Mouse (Mus musculus) myocyte (in vitro differentiated cells): ENCODE results near the gene Zfp13. TPM values are rescaled to one million over a fixed set of nuclear protein-coding genes. Genes with fewer than 3 reads are reported as not detected.

Source experiments
- H3K27me3 ChIP-seq: one replicate; pipeline ENCODE4 v1.6.1; 2011; ENCODE audit not compliant: control insufficient read depth, insufficient read depth, insufficient read length
- H3K36me3 ChIP-seq: one replicate; pipeline ENCODE4 v1.6.1; 2011; ENCODE audit not compliant: control insufficient read depth, insufficient read depth
- H3K4me2 ChIP-seq: one replicate; pipeline ENCODE4 v1.6.1; 2011; ENCODE audit warnings: low read depth, control low read depth
- H3K4me3 ChIP-seq: one replicate; pipeline ENCODE4 v1.5.1; 2011; ENCODE audit warnings: mild to moderate bottlenecking, control low read depth, moderate library complexity
- H3K79me2 ChIP-seq: one replicate; pipeline ENCODE4 v1.6.1; 2011; ENCODE audit not compliant: control insufficient read depth, insufficient read depth
- H3ac ChIP-seq: one replicate; pipeline ENCODE4 v1.6.1; 2011; ENCODE audit not compliant: control insufficient read depth, insufficient read length
- CEBPB ChIP-seq: IDR thresholded peaks from 2 replicates; pipeline ENCODE4 v1.6.1; 2011; ENCODE audit warnings: mild to moderate bottlenecking, moderate library complexity; ENCODE audit not compliant: poor library complexity, insufficient read depth, severe bottlenecking
- E2F4 ChIP-seq: IDR thresholded peaks from one replicate; pipeline ENCODE4 v1.6.1; 2011; ENCODE audit warnings: mild to moderate bottlenecking, control low read depth, moderate library complexity; ENCODE audit not compliant: insufficient read depth
- MAX ChIP-seq: IDR thresholded peaks from one replicate; pipeline ENCODE4 v1.6.1; 2011; ENCODE audit warnings: low read depth, mild to moderate bottlenecking, control low read depth
- MYOD1 ChIP-seq, 3 experiments: IDR thresholded peaks; one replicate each; pipeline ENCODE4 v1.6.1; 2011; ENCODE audit warnings: control low read depth in 2 of 3, low read depth in 2 of 3, mild to moderate bottlenecking in 2 of 3, moderate library complexity in 1 of 3; ENCODE audit not compliant: insufficient read length in 2 of 3, control insufficient read depth in 1 of 3
- MYOG ChIP-seq, 3 experiments: IDR thresholded peaks; one replicate each; pipeline ENCODE4 v1.6.1; 2011; ENCODE audit warnings: control low read depth in 2 of 3, low read depth in 2 of 3, mild to moderate bottlenecking in 2 of 3; ENCODE audit not compliant: insufficient read length in 2 of 3, control insufficient read depth in 1 of 3, insufficient read depth in 1 of 3
- POLR2A ChIP-seq: IDR thresholded peaks from one replicate; pipeline ENCODE4 v1.6.1; 2011; ENCODE audit warnings: low read depth, mild to moderate bottlenecking, control low read depth, moderate library complexity; ENCODE audit not compliant: insufficient read length
- POLR2AphosphoS2 ChIP-seq: IDR thresholded peaks from one replicate; pipeline ENCODE4 v1.6.1; 2011; ENCODE audit warnings: low read depth, control low read depth; ENCODE audit not compliant: insufficient read length
- REST ChIP-seq: IDR thresholded peaks from one replicate; pipeline ENCODE4 v1.6.1; 2011; ENCODE audit warnings: mild to moderate bottlenecking, control low read depth, moderate library complexity; ENCODE audit not compliant: insufficient read depth, insufficient read length
- SRF ChIP-seq: IDR thresholded peaks from one replicate; pipeline ENCODE4 v1.6.1; 2011; ENCODE audit warnings: low read depth; ENCODE audit not compliant: control insufficient read depth, insufficient read length
- TCF12 ChIP-seq: IDR thresholded peaks from one replicate; pipeline ENCODE4 v1.6.1; 2011; ENCODE audit warnings: mild to moderate bottlenecking, control low read depth; ENCODE audit not compliant: poor library complexity, insufficient read depth, severe bottlenecking
- TCF3 ChIP-seq: IDR thresholded peaks from one replicate; pipeline ENCODE4 v1.6.1; 2011; ENCODE audit warnings: low read depth, control low read depth; ENCODE audit not compliant: insufficient read length
- USF1 ChIP-seq: IDR thresholded peaks from one replicate; pipeline ENCODE4 v1.6.1; 2011; ENCODE audit warnings: low read depth, mild to moderate bottlenecking, control low read depth, moderate library complexity
- polyA plus RNA-seq: library from polyadenylated mRNA; unstranded; fragments of >200 nt; fragmentation: generic; extraction: Trizol; gene quantifications from one replicate; pipeline ENCODE4 v1.2.1, GENCODE M21; 2012; ENCODE audit warnings: missing spikeins

The Zfp13 gene
- polyA plus RNA-seq, 1 experiment, result 5.1 TPM

DNA sequence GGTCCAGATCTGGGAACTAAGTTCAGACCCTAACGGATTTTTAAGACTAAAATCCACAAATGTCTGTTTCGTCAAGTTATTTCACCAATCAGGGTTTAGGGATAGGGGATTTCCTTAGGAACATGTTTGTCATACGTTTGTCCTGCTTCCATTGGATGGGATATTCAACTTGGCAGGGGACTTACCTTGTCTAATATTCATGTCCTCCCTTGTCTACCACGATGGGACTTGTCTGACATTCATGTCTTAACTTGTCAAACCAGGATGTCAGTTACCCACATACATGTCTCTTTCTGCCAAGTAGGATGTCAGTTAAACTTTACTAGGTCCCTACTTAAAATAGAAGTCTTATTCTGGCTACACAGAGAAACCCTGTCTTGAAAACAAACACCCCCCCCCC lies 55.3 kb downstream of the Zfp13 start:
- Histone ChIP-seq H3K79me2 (no peaks in the 10 kb centered on the region), H3K27me3 (no peaks in the 10 kb centered on the region), H3K4me3 (no peak overlapping the region), H3K36me3 (no peaks in the 10 kb centered on the region), H3K4me2 (no peak overlapping the region), H3ac (no peak overlapping the region)
- TF ChIP-seq SRF, result no peak
- no peak for TF ChIP-seq MYOD1 (IDR thresholded peaks at IDR 0.05; ENCODE audit: control insufficient read depth in 1 of 3, insufficient read length in 2 of 3, low read depth in 2 of 3)
- no peak for TF ChIP-seq E2F4
- no peak for TF ChIP-seq USF1
- no peak for TF ChIP-seq POLR2A
- no peak for TF ChIP-seq POLR2AphosphoS2
- no peak for TF ChIP-seq MYOG (IDR thresholded peaks at IDR 0.05; ENCODE audit: control insufficient read depth in 1 of 3, insufficient read depth in 1 of 3, insufficient read length in 2 of 3, low read depth in 2 of 3)

DNA sequence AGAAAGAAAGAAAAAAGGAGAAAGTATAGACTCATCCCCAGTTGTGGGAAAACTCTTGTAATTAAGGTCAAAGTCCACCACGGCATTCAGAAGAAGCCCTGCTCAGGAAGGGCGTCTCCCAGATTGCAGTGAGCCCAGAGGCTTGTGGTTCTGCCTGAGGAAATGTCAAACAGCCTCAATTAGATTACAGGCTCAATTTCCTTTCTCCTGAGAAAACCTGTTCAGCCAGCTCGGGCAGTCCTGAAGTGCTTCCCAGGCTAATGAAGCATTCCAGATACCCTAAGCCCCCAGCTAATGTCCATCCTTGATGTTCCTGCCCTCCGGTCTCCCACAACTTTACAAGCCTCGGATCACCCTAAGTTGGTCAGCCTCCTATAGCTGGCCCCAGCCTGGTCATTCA lies 56.0 kb downstream of the Zfp13 start:
- TF ChIP-seq MYOD1 (IDR thresholded peaks at IDR 0.05; ENCODE audit: control insufficient read depth in 1 of 3, insufficient read length in 2 of 3, low read depth in 2 of 3), result no peak
- TF ChIP-seq USF1, result no peak
- TF ChIP-seq TCF12, result no peak
- no peak for TF ChIP-seq E2F4
- no peak for TF ChIP-seq POLR2AphosphoS2
- TF ChIP-seq MYOG (IDR thresholded peaks at IDR 0.05; ENCODE audit: control insufficient read depth in 1 of 3, insufficient read depth in 1 of 3, insufficient read length in 2 of 3, low read depth in 2 of 3), result no peak
- no peak for TF ChIP-seq POLR2A
- TF ChIP-seq TCF3, result no peak
- no peak for TF ChIP-seq MAX
- TF ChIP-seq REST, result no peak
- no peak for TF ChIP-seq SRF
- no peak for TF ChIP-seq CEBPB
- H3K4me2 ChIP-seq, result no peak overlapping the region

GRCm38 (mm10) chr17:23542835-23543234 lies 56.5 kb downstream of the Zfp13 start:
- Histone ChIP-seq H3ac (no peak overlapping the region), H3K4me2 (no peak overlapping the region), H3K36me3 (no peaks in the 10 kb centered on the region), H3K27me3 (no peaks in the 10 kb centered on the region), H3K79me2 (no peaks in the 10 kb centered on the region), H3K4me3 (no peak overlapping the region)
- TF ChIP-seq TCF12 (no peak), SRF (no peak), MYOD1 (IDR thresholded peaks at IDR 0.05; ENCODE audit: control insufficient read depth in 1 of 3, insufficient read length in 2 of 3, low read depth in 2 of 3) (no peak), USF1 (no peak), POLR2AphosphoS2 (no peak), MAX (no peak), TCF3 (no peak), POLR2A (no peak)

More for the DNA sequence above, 56.0 kb downstream of the Zfp13 start:
- Histone ChIP-seq H3K4me3 (no peak overlapping the region), H3K36me3 (no peaks in the 10 kb centered on the region), H3K27me3 (no peaks in the 10 kb centered on the region), H3K79me2 (no peaks in the 10 kb centered on the region), H3ac (no peak overlapping the region)

DNA sequence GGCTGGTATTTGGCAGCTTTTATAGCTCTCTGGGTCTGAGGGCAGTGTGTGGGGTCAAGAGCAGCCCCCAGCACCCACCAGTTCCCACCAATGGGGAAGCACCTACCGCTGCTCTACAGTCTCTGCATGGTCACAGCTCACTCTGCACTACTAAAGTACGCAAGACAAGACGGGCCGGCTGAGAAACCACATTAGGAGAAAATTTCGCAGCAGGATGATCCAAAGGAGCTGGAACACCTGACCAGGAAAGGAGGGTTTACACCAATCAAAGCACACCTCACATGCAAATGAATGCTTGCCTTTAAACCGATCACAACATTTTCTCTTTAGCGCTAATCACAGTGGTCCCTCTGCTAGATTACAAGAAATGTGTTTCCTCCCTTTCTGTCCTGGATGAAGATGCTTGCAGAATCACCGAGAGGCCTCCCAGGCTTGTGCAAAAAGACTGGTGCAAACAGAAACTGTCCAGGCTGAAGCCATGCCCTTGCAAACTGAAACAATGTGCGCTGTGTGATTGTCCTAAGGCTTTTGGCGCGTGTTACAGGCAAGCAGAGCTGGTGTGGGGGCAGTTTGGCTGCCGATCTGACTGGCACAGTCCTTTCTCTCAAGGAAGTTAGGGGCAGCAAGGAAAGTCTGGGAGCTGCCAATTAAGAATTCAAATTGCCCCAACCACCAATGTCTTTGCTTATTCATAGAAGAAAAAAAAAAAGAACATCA lies 57.1 kb downstream of the Zfp13 start:
- H3K4me3 ChIP-seq, result no peak overlapping the region
- H3K4me2 ChIP-seq, result peak overlapping the region; percentile 37
- H3K79me2 ChIP-seq, result no peaks in the 10 kb centered on the region
- no peaks in the 10 kb centered on the region for H3K27me3 ChIP-seq
- H3ac ChIP-seq, result no peak overlapping the region
- no peaks in the 10 kb centered on the region for H3K36me3 ChIP-seq
- TF ChIP-seq POLR2AphosphoS2 (no peak), SRF (no peak), E2F4 (no peak), POLR2A (no peak), TCF12 (no peak), MYOG (IDR thresholded peaks at IDR 0.05; ENCODE audit: control insufficient read depth in 1 of 3, insufficient read depth in 1 of 3, insufficient read length in 2 of 3, low read depth in 2 of 3) (no peak), CEBPB (no peak), MYOD1 (IDR thresholded peaks at IDR 0.05; ENCODE audit: control insufficient read depth in 1 of 3, insufficient read length in 2 of 3, low read depth in 2 of 3) (no peak)
